Mouse (Mus musculus): Measurements from ENCODE around the gene Rbm19.

DNA sequence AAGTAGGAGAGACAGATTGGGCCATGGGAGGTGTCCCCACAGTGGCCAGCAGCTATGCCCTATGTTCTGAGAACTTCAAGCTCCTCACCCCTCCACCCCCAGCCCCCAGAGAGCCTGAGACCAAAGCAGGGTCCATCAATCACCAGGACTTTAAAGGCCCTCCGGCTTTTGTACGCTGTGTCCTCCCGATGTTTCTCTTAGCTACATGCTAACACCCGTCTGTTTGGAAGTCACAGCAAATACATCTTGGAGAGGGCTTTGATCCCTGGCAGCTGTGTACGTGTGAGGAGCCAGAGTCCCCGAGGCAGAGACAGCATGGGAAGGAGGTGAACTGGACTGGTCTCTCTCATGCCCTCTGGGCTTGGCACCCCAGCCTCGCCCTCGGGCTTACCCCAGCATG, 14.2 kb upstream of the Rbm19 start:
- TF ChIP-seq CTCF (conservative IDR thresholded peaks at IDR 0.05; ENCODE audit: low read length), result no peak
- TF ChIP-seq POU5F1 (IDR thresholded peaks at IDR 0.05; ENCODE audit: borderline replicate concordance, low read length), result no peak
- no peak for TF ChIP-seq NANOG (IDR thresholded peaks at IDR 0.05; ENCODE audit: borderline replicate concordance, low read length)
